Mouse (Mus musculus): Measurements from ENCODE around the gene Psmc2.

DNA sequence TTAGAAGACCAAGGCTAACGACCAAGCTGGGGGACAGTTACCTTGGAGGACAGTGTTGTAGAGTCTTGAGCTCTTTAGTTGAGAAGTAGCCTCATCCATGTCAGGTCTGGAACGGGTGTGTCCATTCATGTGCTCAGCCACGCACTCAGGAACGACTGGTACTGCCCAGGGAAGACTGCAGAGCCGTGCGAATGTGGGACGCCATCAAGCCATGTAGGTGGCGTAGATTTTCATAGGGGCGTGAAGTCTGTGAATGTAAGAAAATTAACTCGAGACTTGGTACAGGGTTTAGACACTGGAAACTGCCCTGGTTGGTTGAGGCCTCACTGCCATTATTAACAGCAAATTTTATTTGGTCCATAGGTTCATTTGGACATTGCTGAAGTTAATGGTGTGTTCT is 41.5 kb upstream of the Psmc2 start:
- TF ChIP-seq GATA1 (IDR thresholded peaks at IDR 0.05; ENCODE audit: borderline replicate concordance, low read length) (no peak), FLI1 (IDR thresholded peaks at IDR 0.05; ENCODE audit: low read length) (no peak)
